Mouse (Mus musculus): ENCODE measurements around the gene Urah. TPM values are rescaled to one million over a fixed set of nuclear protein-coding genes. Genes with fewer than 3 reads are reported as not detected.

Urah gene
- total RNA-seq, 2 experiments from 2014 or later, result 0.69 TPM; not detected in 1

DNA sequence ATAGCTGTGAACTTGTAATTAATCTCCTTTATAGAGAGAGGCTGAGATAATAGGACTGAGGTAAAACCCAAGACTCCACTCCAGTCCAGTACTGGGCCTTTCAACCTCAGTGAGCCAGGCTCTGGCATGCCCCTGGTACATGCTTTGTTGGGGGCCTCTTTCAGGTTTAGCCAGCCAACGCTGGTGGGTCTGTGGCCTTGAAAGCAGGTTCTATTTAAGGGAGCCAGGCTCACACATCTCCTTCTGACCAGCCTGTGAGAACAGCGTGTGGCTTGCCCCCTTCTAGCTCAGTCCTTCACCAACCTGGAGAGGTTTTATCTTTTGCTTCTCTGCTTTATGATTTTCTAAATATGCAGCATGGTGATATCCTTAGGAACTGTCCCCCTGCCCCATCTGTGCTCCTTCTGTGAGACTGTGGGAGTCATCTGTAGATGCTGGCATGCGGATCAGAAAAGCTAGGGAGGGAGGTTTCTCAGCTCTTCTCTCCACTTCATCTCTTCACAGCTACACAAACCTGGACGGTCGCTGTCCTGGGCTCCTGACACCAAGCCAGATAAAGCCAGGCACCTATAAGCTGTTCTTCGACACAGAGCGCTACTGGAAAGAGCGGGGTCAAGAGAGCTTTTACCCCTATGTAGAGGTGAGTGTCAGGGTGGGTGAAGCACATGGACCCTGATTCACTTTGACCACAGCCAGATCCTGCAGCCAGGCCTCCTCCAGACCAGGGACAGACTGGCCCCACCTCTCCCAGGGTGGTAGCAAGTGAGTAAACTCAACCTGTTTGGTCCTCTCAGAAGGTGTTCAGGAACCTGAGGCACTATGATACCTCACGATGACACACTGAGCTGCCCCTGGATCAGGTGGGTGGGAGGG lies 1.7 kb downstream of the Urah start:
- DNase-seq (ENCODE audit: extremely low spot score in 1 of 2, low spot score in 2 of 2), result no peak

DNA sequence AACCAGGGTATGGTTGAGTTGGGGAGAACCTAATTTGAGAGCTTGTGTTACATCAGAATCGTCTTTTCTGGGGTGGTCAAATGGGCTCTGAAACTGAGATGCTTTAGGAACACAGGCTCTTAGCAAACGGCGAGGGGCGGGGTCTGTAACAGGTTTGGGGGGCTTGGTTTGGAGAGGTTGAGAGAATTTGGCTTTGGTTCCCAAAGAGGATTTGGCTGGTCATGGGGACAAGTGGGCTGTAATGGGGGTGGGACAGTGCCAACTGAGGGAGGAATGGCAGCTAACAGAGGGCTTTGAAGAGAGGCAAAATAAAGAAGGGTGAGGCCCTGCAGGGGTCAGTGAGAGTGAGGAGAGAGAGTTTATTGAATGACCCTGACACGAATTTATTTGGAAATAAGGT lies 4.7 kb downstream of the Urah start:
- no peak for DNase-seq (ENCODE audit: extremely low spot score in 1 of 2, low spot score in 2 of 2)
- intact Hi-C loops (cut with DNase I), result no loop called here

More for the DNA sequence above, 1.7 kb downstream of the Urah start:
- intact Hi-C loops (cut with DNase I), result no loop called here

DNA sequence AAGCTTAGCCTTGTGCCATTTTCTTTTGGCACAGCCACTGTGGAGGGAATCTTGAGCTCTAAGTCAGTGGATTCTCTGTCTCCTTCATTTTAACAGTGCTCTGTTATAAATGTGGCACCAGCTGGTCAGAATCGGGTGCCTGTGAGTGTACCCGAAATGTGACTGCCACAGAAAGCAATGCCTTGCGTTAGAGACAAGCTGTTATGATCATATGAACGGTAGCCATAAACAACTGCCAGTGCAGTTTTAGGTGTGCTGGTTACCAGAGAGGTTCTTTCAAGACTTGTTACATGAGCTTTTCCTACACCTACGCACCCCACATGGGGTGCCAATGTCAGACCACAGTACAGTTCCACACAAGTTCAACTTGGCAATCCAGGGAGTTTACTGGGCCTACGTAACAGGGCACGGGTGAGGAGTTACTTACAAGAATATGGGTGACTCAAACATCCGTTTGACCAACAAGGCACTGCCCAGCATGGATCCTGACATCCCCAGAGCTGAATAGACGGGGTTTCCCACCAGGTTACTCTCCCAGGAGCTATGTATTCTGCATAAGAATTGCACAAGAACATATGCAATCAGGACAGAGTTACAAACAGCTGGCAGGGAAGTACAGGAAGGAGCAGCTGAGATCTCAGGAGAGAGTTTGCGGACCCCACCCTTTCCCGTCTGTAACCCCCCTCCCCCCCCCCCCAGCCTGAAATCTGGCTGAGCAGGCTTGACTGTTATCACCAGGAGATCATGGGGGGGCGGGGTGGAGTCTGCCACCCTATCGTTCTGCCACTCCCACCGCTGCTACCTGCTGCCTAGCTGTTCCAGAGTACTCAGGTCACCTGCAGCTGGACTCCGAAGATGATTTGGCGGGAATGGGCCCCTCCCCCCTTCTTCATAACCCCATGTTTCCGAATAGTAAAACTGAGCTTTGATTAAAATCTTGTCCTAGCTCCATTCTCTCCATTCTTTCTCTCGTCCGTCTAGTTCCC lies 6.2 kb downstream of the Urah start:
- DNase-seq (ENCODE audit: extremely low spot score in 1 of 2, low spot score in 2 of 2), result peak in 1 of 2 experiments; percentile 18
- intact Hi-C loops (cut with DNase I), result no loop called here

DNA sequence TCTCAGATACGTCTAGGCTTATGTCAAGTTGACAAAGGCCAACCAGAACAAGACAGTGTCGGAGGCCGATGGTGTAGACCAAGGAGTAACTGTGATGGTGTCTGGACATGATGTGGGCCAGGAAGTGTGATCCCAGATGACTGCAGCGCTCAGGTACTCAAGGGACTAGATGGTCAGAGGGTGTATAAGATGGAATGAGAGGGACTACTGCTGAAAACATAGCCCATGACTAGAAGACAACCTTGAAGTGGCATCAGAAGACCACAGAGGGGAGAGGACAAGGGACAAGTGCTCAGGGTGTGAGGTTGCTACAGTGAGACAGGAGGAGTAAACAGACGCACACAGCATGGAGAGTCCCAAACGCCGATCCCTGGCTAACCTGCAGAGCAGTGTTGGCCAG lies 9.0 kb downstream of the Urah start:
- DNase-seq (ENCODE audit: extremely low spot score in 1 of 2, low spot score in 2 of 2), result no peak
- intact Hi-C loops (cut with DNase I), result loop anchor here (2.0 kb wide), 2 partner anchors 59 to 205 kb away; no protein-coding TSS in a partner anchor

DNA sequence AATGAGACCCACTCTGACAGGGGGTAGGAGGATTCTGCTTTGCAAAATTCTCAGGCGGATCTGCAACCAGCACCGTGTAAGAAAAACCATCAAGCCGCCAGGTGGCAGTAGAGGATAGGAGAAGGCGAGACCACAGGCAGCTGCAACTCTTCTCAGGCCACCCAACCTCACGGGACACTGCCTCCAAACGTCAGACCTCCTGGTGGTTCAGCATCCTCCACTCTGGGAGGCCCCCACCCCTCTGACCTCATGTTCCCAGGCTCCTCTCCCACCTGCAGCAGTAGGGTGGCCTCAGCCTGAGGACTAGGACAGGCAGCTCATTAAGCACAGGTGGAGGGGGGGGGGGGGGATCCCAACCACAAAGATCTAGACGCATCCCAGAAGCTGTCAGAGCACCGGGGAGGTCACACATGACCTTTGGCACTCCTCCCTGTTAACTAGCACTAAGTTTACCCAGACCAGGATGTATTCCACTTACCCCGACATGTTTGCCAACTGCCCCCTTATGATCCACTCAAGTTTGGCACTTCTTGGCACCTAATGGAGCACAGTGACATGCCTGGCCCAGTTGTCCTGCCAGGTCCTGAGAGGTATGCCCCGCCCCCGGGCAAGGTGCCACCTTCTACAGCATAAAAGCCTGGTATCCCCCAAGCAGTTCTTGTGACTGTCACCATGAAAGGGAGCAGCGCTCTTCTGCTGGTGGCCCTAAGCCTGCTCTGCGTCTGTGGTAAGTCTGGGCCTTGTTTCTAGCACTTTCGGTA lies 10.3 kb downstream of the Urah start, which contains the start of gene Scgb1c1:
Scgb1c1 (plus strand) TSS at position 643 of the 761 bp plus-strand sequence.
- intact Hi-C loops (cut with DNase I), result loop anchor here (2.0 kb wide), 2 partner anchors 58 to 204 kb away; no protein-coding TSS in a partner anchor
- DNase-seq (ENCODE audit: extremely low spot score in 1 of 2, low spot score in 2 of 2), result peak; percentile 73 to 92

DNA sequence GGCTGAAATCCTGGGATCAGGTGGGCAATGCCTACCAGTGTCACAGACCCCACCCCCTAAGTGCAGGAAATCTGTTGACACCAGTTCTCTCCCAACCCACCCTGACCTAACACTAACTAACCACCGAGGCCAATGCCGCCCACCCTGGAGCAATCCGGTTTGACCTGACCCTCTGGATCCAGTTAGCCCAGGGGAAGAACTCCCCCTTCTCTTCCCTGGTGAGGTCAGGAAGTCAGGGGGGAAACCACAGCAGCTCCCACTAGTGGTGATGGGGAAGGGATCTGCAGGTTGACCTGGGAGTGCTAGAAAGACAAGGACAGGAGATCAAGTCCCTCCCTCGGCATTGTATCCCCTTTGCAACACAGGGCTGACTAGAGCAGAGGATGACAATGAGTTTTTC lies 10.9 kb downstream of the Urah start:
- intact Hi-C loops (cut with DNase I), result loop anchor here (2.0 kb wide), 2 partner anchors 57 to 203 kb away; no protein-coding TSS in a partner anchor
- peak in 1 of 2 experiments; percentile 21 for DNase-seq (ENCODE audit: extremely low spot score in 1 of 2, low spot score in 2 of 2)

DNA sequence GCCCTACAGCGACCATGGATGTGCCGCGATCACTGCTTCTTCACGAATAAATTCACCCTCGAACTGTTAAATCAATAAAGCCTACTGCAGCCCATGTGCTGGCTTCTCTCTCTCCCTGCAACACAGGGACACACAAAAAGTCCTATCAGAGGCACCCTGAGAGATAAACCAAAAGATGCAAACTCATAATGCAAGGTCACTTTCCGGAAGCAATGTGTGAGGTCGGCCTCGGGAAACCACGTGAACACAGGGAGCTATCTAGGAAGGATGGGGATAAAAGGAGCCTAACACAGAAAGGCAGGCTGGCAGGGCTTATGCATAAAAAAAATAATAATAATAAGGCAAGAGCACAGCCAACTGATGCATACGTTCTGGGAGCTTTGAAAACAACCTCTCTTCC lies 11.9 kb downstream of the Urah start:
- no peak for DNase-seq (ENCODE audit: extremely low spot score in 1 of 2, low spot score in 2 of 2)
- intact Hi-C loops (cut with DNase I), result no loop called here

DNA sequence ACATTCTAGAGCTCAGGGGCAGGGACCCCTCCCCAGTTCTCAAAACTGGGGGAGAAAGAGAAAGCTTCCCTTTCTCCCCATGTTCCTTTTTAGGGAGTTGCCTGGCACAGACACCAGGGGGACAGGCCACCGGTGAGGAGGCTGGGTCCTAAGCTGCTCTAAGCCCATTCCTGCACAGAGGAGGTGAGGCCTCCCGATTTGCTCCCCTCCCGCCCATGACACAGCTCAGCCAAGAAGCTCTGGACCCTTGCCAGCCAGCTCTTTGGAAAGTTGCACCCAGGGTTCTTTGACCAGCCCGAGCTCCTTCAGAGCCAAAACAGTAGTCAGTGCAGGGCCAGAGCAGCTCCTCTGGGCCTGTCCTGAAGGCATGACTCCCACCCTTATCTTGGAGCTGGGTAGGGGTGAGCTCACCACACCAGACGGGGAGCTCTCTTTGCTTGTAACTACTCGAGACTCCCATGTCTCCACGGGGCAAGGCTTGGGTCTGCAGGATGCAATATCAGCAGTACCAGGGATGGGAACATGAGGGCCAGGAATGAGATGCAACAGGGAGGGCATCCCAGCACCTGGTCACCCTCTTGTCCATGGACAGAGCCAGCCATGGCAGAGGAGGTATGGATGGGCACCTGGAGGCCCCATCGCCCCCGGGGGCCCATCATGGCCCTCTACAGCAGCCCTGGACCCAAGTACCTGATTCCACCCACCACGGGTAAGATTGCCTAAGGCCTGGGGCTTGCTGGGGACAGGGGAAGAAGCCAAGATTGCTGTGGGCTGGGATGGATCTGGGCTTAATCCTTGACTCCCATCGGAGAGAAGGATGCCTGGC lies 13.2 kb downstream of the Urah start, which contains the start of gene Odf3:
Odf3 (plus strand) TSS at position 51 of the 826 bp plus-strand sequence.
- DNase-seq (ENCODE audit: extremely low spot score in 1 of 2, low spot score in 2 of 2), result peak in 1 of 2 experiments; percentile 62
- intact Hi-C loops (cut with DNase I), result no loop called here

DNA sequence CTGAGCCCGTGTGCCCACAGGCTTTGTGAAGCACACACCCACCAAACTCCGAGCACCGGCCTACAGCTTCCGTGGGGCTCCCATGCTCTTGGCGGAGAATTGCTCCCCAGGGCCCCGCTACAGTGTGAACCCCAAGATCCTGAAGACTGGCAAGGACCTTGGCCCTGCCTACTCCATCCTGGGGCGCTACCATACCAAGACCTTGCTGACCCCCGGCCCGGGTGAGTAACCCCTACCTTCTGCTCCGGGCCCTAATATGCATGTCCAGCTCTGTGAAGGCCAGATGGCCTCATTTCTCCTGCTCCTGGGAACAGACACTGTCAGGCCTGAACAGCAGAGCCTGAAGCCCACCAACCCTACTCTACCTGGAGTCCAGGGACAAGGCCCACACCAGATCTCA lies 13.8 kb downstream of the Urah start:
- intact Hi-C loops (cut with DNase I), result no loop called here
- DNase-seq (ENCODE audit: extremely low spot score in 1 of 2, low spot score in 2 of 2), result no peak

DNA sequence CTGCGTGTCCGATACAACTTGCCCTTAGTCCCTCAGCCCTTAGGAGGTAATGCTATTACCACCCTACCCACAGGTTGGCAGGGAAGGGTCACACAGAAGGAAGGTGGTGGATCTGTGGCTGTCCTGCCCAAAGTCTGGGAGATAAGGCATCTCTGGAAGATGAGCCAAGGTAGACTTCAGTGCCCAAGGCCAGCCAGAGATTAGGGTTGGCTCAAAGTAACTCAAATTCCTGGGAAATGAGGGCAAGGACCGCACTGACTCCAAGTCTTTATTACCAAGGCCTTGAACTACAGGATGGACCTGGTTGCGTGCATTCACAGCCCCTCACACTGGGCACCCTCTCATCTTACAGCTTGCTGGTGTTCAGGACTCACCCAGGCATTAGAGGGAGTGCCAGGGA lies 17.1 kb downstream of the Urah start:
- no peak for DNase-seq (ENCODE audit: extremely low spot score in 1 of 2, low spot score in 2 of 2)
- intact Hi-C loops (cut with DNase I), result loop anchor here (5.0 kb wide), 1 partner anchor 35 kb away; no protein-coding TSS in a partner anchor

DNA sequence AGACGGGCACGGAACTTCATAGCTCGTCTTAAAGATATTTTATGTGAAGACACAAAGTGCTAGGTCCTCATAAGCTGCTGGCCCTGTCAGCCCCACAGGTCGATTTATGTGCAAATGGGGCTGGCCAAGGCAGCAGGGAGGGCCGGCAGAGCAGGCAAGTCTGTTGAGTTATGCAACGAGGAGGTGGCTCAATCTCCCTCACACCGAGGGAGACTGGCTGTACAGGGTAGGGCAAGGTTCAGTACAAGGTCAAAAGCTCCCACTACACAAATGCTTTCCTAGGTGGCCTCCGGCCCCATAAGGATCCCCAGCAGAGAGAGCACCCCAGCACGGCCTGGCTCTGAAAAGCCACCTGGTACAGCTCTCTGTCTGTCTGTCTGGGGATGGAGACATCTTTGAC lies 18.6 kb downstream of the Urah start:
- intact Hi-C loops (cut with DNase I), result loop anchor here (5.0 kb wide), 1 partner anchor 34 kb away; no protein-coding TSS in a partner anchor
- no peak for DNase-seq (ENCODE audit: extremely low spot score in 1 of 2, low spot score in 2 of 2)

DNA sequence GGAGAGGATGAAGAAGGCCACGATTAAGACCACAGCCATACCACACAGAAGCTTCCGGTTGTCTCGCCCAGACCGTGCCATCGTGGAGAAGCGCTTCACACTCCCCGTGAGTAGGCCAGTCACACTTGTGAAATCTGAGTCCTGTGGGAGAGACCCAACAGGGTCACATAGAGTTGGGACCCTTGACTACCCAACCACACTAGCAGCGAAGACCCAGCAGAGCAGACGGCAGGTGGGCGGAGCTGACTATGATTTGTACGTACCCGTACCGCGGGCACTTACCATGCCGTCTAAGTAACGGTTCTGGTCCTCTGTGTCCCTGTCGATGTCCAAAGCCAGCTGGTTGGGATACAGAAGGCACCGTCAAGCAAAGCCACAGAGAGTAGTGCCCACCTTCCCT lies 19.7 kb downstream of the Urah start:
- intact Hi-C loops (cut with DNase I), result loop anchor here (5.0 kb wide), 1 partner anchor 33 kb away; no protein-coding TSS in a partner anchor
- DNase-seq (ENCODE audit: extremely low spot score in 1 of 2, low spot score in 2 of 2), result no peak

DNA sequence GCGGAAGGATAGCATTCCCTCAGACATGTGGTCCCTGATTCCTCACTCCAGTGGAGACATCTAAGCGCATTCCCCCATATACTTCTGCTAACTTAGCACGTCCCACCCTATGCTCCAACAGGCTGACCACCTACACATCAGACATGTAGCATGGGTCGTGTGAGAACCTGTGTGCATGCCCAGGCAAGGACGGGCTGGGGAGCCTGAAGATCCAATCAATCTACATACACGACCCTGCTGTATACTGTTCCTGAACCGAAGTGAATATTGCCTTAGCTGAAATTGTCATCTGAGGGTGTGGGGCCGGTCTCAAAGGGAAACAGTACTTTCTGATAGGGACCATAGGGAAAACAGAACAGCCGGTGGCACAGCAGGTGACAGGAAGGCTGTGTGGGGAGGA lies 20.4 kb downstream of the Urah start:
- intact Hi-C loops (cut with DNase I), result no loop called here
- DNase-seq (ENCODE audit: extremely low spot score in 1 of 2, low spot score in 2 of 2), result no peak

DNA sequence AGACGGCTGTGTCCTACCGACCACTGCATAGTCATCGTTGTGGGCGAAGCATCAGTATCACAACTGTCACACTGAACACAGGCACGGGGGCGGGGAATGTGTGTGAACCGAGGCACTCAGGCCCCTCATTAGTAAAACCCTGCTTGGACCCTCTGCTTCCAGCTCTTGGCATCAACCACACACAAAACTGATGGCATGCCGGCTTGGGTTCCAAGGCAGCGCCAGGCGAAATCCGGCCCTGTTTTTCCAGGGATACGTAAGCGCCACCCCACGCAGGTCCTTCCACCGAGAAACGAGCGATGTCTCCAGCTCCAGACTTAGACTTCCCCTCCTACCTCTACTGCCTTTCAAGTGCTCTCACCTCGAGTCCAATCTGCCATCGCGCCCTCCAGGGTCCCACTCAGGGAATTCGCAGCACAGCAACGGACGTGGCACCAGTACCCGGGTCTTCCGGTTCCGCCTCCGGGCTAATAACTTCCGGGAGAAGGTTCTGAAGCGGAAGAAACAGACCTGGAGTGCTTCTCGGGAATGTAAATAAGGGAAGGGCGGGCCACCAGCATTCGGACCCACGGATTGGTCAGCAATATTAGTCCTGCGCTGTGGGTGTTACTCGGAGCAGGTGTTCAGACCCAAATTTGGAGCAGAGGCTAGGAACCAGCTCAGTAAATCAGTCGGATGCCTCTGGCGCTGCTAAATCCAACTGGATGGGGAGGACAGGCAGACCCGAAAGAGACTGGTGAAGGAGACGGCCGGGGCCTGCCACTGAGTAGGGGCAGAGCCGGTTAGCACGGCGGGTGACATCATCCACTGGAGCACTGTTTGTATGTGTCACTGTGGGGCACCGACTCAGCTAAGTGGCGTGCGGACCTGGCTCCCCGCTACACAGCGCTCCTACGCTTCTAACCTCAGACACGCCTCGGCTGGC lies 21.3 kb downstream of the Urah start, which contains the start of gene Gm45785:
Gm45785 (minus strand) TSS at position 472 of the 925 bp plus-strand sequence.
- intact Hi-C loops (cut with DNase I), result no loop called here
- peak; percentile 84 to 88 for DNase-seq (ENCODE audit: extremely low spot score in 1 of 2, low spot score in 2 of 2)

DNA sequence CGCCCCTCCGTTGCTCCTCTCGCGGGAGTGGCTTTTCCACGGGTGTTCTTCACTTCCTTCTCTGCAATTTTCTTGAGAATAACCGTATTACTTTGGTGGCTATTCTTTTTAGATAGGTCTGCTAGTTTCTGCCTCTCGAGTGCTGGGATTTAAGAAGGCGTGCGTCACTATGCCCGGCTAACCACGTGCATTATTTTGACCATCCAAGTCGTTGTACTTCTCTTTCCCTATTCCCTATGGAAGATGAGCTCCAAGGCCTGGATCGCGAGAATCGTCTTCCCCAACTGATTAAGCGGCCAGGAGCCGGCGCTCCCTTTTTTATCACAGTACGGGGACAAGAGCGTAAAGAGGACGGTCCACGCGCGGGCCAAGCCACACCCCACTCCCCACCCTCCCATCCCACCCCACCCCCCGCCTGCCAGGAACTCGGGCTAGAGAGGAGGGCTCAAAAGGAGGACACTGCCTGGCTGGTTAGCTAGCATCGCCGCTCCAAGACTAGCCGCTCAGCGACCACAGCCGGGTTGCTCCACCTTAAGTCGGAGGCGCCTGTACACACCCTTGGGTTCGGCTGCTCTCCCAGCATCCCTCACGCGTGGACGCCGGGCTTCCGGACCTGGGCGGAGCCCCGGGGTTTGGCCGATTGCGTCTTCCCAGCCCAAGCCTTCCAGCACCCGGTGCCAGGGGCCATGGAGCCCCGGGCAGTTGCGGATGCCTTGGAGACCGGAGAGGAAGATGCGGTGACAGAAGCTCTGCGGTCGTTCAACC lies 22.1 kb downstream of the Urah start, which contains the start of gene Ric8a:
Ric8a (plus strand) TSS at position 173 of the 765 bp plus-strand sequence.
- DNase-seq (ENCODE audit: extremely low spot score in 1 of 2, low spot score in 2 of 2), result peak; percentile 77 to 93
- intact Hi-C loops (cut with DNase I), result no loop called here
